Mouse (Mus musculus) embryonic fibroblast, embryonic 13.5 days (primary cell): Measurements from ENCODE around the gene Dennd1b. TPM values are rescaled to one million over a fixed set of nuclear protein-coding genes. Genes with fewer than 3 reads are reported as not detected.

Source experiments
- H3K27ac ChIP-seq: 2 replicates; pipeline ENCODE4 v1.5.1; 2012; ENCODE audit warnings: low read length, control low read depth, inconsistent platforms; ENCODE audit not compliant: insufficient read depth
- H3K4me1 ChIP-seq: 2 replicates; pipeline ENCODE4 v1.6.1; 2011; ENCODE audit warnings: low read length; ENCODE audit not compliant: control insufficient read depth, insufficient read depth
- H3K4me3 ChIP-seq: 2 replicates; pipeline ENCODE4 v1.5.1; 2011; ENCODE audit warnings: mild to moderate bottlenecking, control low read depth, low read length; ENCODE audit not compliant: insufficient read depth
- CTCF ChIP-seq: IDR thresholded peaks from 2 replicates; pipeline ENCODE4 v1.5.1; 2011; ENCODE audit warnings: mild to moderate bottlenecking, control low read depth, low read length, moderate library complexity, borderline replicate concordance; ENCODE audit not compliant: insufficient read depth
- POLR2A ChIP-seq: IDR thresholded peaks from 2 replicates; pipeline ENCODE4 v1.6.1; 2011; ENCODE audit warnings: low read depth, mild to moderate bottlenecking, control low read depth, low read length, moderate library complexity
- polyA plus RNA-seq: library from polyadenylated mRNA; stranded (reverse); fragments of >200 nt; gene quantifications from 2 replicates; pipeline ENCODE4 v1.2.4, GENCODE M21; 2011; ENCODE audit warnings: low read depth; ENCODE audit not compliant: missing spikeins, insufficient read length

The Dennd1b gene
- polyA plus RNA-seq, 1 experiment, result 12.3 TPM

DNA sequence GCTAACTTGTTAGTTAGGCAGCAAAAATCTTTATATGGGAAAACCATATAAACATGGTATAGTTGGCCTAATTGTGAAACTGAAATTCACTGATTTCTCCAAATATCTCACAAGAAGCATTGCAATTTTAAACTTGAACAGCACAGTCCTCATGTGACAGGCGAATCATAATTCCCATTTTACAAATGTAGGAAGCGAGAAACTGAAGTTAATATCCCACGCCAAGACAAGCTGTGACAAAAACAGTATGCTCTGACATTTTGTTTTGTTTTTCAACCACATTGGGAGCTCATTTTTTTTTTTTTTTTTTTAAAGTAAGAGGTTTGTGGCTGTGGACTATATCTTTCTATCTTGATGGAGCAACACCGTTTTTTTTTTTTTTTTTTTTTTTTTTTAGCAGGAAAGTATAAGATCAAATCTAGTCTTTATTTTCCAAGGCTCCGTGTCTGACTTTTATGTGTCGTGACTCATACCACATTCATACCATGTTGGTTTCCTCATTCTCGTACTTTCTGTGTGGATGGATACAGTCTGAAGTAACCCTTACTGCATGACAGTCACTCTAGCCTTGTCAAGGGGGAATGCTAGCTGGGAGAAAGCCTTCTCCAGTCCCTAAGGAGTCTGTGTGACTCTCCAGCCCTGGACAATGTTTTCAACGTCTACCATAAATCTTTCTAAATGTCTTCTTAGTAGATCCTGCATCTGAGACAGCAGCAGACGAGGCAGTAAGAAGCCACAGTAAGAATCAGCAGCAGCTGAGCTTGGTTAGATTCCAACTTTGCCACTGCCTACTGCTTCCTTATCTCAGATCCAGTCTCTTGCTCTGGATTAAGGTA, 751 bp upstream of the Dennd1b start:
- peak overlapping the region; percentile 65 for H3K4me3 ChIP-seq
- H3K4me1 ChIP-seq, result peaks cover 10% of the 10 kb centered on the region
- peak overlapping the region; percentile 82 for H3K27ac ChIP-seq
- TF ChIP-seq CTCF, result no peak
- peak; percentile 55 for TF ChIP-seq POLR2A

DNA sequence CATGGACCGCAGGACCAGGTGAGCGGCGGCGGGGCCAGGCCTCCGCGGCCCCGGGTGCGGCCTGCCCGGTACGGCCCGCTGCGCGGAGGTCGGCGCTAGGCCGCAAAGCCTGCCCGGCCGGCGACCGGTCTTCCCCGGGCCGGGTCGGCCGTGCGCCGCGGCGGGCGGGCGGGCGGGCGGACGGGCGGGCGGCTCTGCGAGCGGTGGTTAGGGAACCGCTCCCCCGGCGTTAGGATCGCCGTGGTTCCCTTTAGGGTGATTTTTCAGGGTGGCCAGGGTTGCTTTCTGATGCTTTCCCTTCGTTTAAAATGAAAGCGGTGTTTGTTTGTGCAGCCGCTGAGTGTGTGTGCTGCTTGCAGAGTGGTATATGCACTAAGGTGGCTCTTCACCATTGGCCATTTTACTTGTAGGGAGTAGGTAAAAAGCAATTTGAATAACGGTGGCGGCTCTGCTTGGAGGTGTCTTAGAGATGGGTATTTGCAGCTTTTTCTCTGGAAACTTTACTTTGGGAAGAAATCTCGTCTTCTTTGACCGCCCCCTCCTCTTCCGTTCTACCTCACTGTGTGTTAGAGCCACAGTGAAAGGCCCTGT, 728 bp downstream of the Dennd1b start:
- Histone ChIP-seq H3K27ac (peak overlapping the region; percentile 73), H3K4me1 (peaks cover 10% of the 10 kb centered on the region), H3K4me3 (peak overlapping the region; percentile 75)
- TF ChIP-seq POLR2A (0 out of 2 replicates have a peak, but pooled peaks have one; percentile 17), CTCF (no peak)

DNA sequence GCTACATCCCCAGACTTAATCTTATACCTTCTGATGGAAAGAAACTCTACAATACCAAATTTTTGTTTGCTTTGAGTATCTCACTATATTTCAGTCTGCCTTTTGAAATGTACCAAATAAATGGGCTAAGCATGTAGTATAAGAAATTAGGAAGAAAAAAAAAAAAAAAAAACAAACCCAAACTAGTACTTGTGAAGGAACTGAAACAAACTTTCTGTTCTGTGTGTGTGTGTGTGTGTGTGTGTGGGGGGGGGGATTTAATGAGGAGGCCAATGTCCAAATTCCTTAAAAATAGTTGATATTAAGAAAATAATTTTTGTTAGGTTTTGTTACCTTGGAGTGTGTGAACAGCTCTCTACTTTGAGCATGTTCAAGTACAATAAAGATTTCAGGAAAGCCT, 1.8 kb downstream of the Dennd1b start:
- TF ChIP-seq CTCF, result no peak
- no peak for TF ChIP-seq POLR2A
- H3K27ac ChIP-seq, result no peak overlapping the region
- H3K4me3 ChIP-seq, result peak overlapping the region; percentile 24; the same call in 1 of the 2 replicates
- H3K4me1 ChIP-seq, result peaks cover 8% of the 10 kb centered on the region

DNA sequence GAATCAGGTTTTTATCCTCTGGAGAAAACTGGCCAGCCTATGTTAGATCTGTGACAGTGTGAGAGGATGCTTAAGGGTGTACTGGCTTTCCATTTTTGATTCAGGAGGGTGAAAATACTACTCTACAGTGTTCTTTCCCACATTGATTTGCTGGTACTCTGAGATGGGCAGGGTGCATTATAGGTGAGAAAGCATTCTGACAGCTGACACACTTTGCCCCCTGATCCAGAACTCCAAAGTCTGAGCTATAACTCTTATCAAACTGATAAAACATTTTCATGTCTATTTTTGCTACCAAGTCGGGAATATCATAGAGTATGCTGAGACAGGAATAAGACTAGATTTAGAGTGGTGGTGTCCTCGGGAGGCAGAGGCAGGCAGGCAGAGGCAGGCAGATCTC, 2.3 kb downstream of the Dennd1b start:
- Histone ChIP-seq H3K4me1 (peaks cover 8% of the 10 kb centered on the region), H3K27ac (no peak overlapping the region), H3K4me3 (no peak overlapping the region)
- no peak for TF ChIP-seq CTCF
- no peak for TF ChIP-seq POLR2A

DNA sequence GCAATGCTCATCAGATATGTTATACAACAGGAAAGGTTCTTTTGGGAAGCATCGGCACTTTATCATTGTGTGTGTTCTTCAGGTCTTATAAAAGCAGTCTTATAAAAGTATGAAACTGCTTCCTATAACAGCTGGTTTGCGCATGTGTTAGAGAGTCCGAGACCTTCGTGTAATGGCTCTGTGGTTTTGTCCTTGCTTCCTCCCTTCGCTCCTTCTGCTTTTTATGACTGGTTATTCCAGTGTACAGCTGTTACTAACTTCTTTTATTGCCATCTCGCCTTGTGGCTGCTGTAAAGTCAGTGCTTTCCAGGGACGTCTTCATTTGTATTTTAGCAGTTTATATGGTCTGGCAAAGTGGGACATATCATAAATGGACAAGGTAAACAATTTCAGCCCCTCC, 4.2 kb downstream of the Dennd1b start:
- TF ChIP-seq POLR2A (no peak), CTCF (no peak)
- Histone ChIP-seq H3K4me1 (peaks cover 8% of the 10 kb centered on the region), H3K4me3 (no peak overlapping the region), H3K27ac (no peak overlapping the region)

DNA sequence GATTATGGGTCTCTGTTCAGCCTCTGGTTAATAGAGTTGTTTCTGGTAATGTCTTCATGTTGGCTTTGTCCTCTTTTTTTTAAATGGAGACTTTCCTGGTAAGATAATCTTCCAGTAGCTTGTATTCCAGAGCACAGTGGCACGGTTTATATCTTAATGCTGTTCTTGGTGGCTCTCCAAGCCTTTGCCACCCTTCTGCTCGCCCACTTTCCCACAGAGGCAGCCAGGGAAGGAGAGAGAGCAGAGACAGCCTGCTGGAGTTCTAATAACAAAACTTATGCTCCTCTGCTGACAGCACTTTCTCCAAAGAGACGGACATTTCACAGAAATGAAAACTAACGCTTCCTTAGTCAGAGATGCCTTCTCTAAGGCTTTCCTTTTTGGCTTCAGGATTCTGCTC, 6.8 kb downstream of the Dennd1b start:
- H3K27ac ChIP-seq, result no peak overlapping the region
- H3K4me3 ChIP-seq, result no peak overlapping the region
- TF ChIP-seq POLR2A (no peak), CTCF (no peak)
- peaks cover 3% of the 10 kb centered on the region; the same call in 1 of the 2 replicates for H3K4me1 ChIP-seq

DNA sequence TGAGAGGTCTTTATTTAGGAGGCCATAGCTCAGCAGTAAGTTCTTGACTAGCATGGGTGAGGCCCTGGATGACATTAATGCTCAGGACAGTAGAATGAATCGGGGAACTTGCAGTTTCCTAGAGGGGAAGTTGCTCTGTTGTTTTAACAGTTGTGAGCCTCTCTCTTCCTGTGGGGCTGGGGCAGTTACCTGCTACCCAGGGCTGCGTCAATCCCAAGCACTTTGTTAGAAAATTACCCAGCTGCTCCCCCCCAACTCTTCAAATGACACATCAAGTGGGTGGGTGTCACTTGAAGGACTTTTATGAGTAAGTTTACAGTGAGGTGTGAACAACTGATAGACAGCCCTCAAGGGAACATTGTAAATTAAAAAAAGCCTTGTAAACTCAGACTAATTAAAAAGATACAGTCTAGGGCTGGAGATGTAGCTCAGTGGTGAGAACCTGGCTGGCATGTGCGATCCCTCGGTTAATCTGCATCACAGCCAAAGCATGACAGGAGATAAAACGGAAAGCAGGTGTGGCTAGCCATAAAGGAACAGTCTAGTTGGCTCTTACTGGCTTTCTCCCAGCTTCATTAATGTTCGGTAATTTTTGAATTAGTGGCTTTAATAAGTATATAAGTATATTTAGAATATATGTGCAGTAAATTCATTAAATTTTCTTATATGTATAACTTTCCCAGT, 10.4 kb downstream of the Dennd1b start:
- Histone ChIP-seq H3K4me3 (no peak overlapping the region), H3K4me1 (no peaks in the 10 kb centered on the region), H3K27ac (no peak overlapping the region)
- TF ChIP-seq POLR2A (no peak), CTCF (no peak)

DNA sequence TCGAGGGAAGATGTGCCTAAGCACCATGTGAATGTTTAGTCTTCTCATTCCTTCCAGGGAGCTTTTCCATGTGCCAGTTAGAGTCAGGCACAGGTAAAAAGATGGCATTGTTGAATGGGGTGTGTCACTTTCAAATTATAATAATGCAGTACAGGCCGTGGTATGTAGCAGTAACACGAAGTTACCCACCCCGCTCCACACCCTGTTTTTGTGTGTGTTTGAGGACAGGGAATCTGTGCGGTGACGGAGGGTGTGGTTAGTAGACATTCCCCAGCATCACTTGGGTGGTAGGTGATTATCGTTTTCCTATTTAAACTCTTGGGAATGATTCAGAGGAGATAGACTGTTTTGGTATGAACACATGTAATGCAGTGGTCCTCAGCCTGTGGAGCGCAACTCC, 11.6 kb downstream of the Dennd1b start:
- no peak overlapping the region for H3K27ac ChIP-seq
- no peaks in the 10 kb centered on the region for H3K4me1 ChIP-seq
- TF ChIP-seq CTCF (no peak), POLR2A (no peak)
- H3K4me3 ChIP-seq, result no peak overlapping the region

DNA sequence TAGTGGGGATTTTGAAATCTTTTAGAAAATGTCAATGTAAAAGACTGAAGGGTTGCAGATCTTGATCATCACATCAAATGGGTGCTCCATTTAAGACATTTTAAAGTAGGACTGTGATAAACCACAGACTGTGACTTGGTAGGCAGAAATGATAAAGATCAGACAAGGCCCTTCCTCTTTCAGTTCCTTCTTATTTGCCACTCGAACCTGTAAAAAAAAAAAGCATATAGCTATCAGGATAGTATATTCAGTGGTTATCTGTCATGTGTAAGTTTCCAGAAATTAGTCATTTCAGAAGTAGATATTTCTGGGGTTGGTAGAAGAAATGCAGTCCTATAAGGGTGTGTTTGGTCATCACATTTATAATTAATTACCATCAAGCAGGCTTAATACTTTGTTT, 12.7 kb downstream of the Dennd1b start:
- TF ChIP-seq POLR2A, result no peak
- no peak for TF ChIP-seq CTCF
- Histone ChIP-seq H3K27ac (no peak overlapping the region), H3K4me3 (no peak overlapping the region), H3K4me1 (no peaks in the 10 kb centered on the region)

GRCm38 (mm10) chr1:138982203-138982602, 19.0 kb downstream of the Dennd1b start:
- Histone ChIP-seq H3K4me1 (peaks cover 13% of the 10 kb centered on the region; the same call in 1 of the 2 replicates), H3K27ac (no peak overlapping the region)
- TF ChIP-seq POLR2A (no peak), CTCF (no peak)

More at GRCm38 (mm10) chr1:138982203-138982602, 19.0 kb downstream of the Dennd1b start:
- H3K4me3 ChIP-seq, result no peak overlapping the region
